Mouse (Mus musculus) heart, adult 2 months (tissue): Measurements from ENCODE around the gene Mycbpap.

Experiments
- CTCF ChIP-seq: fragments of 200-600 bp; IDR thresholded peaks from 2 replicates; pipeline ENCODE4 v1.8.1; 2022; ENCODE audit warnings: antibody characterized with exemption, mild to moderate bottlenecking, moderate library complexity
- EP300 ChIP-seq: fragments of 200-500 bp; IDR thresholded peaks from 2 replicates; pipeline ENCODE4 v1.6.1; 2011; ENCODE audit warnings: low read depth, low read length, control low read depth; ENCODE audit not compliant: insufficient read depth
- POLR2A ChIP-seq: fragments of 200-500 bp; IDR thresholded peaks from 2 replicates; pipeline ENCODE4 v1.6.1; 2011; ENCODE audit warnings: mild to moderate bottlenecking, low read depth, low read length, control low read depth; ENCODE audit not compliant: insufficient read depth

GRCm38 (mm10) chr11:94455161-94455820 lies 66.3 kb downstream of the Mycbpap start:
- no peak for TF ChIP-seq EP300
- no peak for TF ChIP-seq POLR2A
- TF ChIP-seq CTCF: no peak
